Mouse (Mus musculus) kidney, adult 2 months (tissue): ENCODE measurements at regions not wholly inside any gene's neighbourhood (a gene's known extent, or its start where the extent isn't known, plus 50 kb on each side); places are given as distances from the start of the nearest gene placed in this dataset.
A peak's percentile ranks its signal among the peaks of the same experiment; 100 is the strongest.

Experiments
- DNase-seq: peaks from one replicate; pipeline ENCODE4 v3.0.0; 2021
- H3K27ac ChIP-seq: fragments of 200-500 bp; 2 replicates; pipeline ENCODE4 v1.5.1; 2012; ENCODE audit warnings: low read depth, low read length, control low read depth, inconsistent platforms; ENCODE audit not compliant: insufficient read depth
- H3K27me3 ChIP-seq: fragments of 200-500 bp; replicated peaks from 2 replicates; pipeline ENCODE4 v1.6.1; 2012; ENCODE audit warnings: mild to moderate bottlenecking, moderate library complexity, low read length, inconsistent platforms; ENCODE audit not compliant: control insufficient read depth, insufficient read depth
- H3K36me3 ChIP-seq: fragments of 200-500 bp; 2 replicates; pipeline ENCODE4 v1.6.1; 2012; ENCODE audit warnings: mild to moderate bottlenecking, moderate library complexity, low read length, inconsistent platforms; ENCODE audit not compliant: control insufficient read depth, insufficient read depth
- H3K4me1 ChIP-seq: fragments of 200-500 bp; 2 replicates; pipeline ENCODE4 v1.6.1; 2011; ENCODE audit warnings: low read length; ENCODE audit not compliant: control insufficient read depth, insufficient read depth
- H3K4me3 ChIP-seq: fragments of 200-500 bp; 2 replicates; pipeline ENCODE4 v1.5.1; 2011; ENCODE audit warnings: mild to moderate bottlenecking, low read depth, low read length, control low read depth; ENCODE audit not compliant: insufficient read depth
- CTCF ChIP-seq: fragments of 200-500 bp; conservative IDR thresholded peaks from 2 replicates; pipeline ENCODE4 v1.5.1; 2011; ENCODE audit warnings: low read depth, mild to moderate bottlenecking, control low read depth, low read length, moderate library complexity, mixed read lengths; ENCODE audit not compliant: insufficient read depth, insufficient read length
- POLR2A ChIP-seq: fragments of 200-500 bp; IDR thresholded peaks from one replicate; pipeline ENCODE4 v1.6.1; 2011; ENCODE audit warnings: low read depth, low read length, control low read depth
- WGBS: fragments of 180-500 bp; shearing (Covaris S2); methylation state at CpG from one replicate; pipeline ENCODE4 v1.1.7; 2018; 5-methylcytosine and 5-hydroxymethylcytosine counted together

- no peak for TF ChIP-seq POLR2A
- no peak for TF ChIP-seq CTCF
- Histone ChIP-seq H3K4me1 (no peaks in the 10 kb centered on the region), H3K27me3 (no peaks in the 10 kb centered on the region), H3K36me3 (no peaks in the 10 kb centered on the region), H3K4me3 (no peak overlapping the region), H3K27ac (no peak overlapping the region)
- DNase-seq, result no peak
Observed at GRCm38 (mm10) chr14:74495504-74495903, 145.1 kb upstream of the Htr2a start.

GRCm38 (mm10) chr14:74511521-74511920, 129.1 kb upstream of the Htr2a start:
- Histone ChIP-seq H3K27me3 (no peaks in the 10 kb centered on the region), H3K27ac (no peak overlapping the region), H3K36me3 (no peaks in the 10 kb centered on the region), H3K4me3 (no peak overlapping the region), H3K4me1 (no peaks in the 10 kb centered on the region; the same call in 1 of the 2 replicates)
- peak; percentile 85 for DNase-seq
- TF ChIP-seq CTCF, result no peak
- TF ChIP-seq POLR2A, result no peak
- 42% methylated on average over 2 of the region's 2 CpGs for WGBS

DNA sequence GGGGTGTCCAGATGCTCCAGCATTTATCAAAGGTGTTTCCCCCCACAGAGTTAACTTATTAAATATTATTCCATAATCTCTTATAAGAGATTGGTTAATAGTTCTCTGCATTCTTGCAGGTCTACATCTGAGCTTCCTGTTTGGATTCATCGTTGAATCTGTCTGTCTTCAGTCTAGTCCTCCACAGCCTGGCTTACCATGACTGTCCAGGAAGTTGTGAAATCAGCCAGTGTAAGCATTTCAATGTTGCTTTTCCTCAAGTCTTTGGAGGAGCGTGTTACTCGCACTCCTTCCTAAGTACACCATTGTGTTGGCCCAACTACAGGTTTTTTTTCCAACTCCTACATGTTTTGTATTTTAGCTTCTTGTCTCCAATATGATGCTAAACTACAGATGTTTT, 124.2 kb upstream of the Htr2a start:
- TF ChIP-seq CTCF (no peak), POLR2A (no peak)

DNA sequence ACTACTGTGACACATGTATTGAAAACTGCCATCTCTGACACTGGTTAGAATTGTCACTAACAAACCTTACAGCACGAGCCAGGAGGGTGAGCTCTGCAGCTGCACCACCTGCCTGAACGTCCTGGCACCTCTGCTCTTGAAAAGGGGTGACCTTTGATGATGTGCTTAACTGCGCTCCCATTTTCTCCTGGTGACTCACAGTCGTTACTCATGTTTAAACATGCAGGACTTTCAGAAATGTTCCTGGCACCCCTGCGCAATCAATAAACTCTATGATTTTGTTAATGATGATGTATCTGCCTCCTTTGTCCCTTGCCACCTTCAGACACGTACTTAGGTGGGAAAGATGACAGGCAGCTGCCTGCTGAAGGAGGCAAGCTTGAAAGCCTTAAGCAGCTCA, 121.1 kb upstream of the Htr2a start:
- WGBS, result 70% methylated on average over 6 of the region's 6 CpGs
- Histone ChIP-seq H3K36me3 (no peaks in the 10 kb centered on the region), H3K4me1 (no peaks in the 10 kb centered on the region), H3K4me3 (no peak overlapping the region), H3K27me3 (no peaks in the 10 kb centered on the region), H3K27ac (no peak overlapping the region)
- no peak for TF ChIP-seq CTCF
- no peak for TF ChIP-seq POLR2A
- DNase-seq, result no peak

More for the DNA sequence above, 124.2 kb upstream of the Htr2a start:
- DNase-seq, result no peak
- Histone ChIP-seq H3K36me3 (no peaks in the 10 kb centered on the region), H3K27ac (no peak overlapping the region), H3K4me3 (no peak overlapping the region), H3K27me3 (no peaks in the 10 kb centered on the region), H3K4me1 (no peaks in the 10 kb centered on the region; the same call in 1 of the 2 replicates)
- 70% methylated on average over 3 of the region's 3 CpGs for WGBS

DNA sequence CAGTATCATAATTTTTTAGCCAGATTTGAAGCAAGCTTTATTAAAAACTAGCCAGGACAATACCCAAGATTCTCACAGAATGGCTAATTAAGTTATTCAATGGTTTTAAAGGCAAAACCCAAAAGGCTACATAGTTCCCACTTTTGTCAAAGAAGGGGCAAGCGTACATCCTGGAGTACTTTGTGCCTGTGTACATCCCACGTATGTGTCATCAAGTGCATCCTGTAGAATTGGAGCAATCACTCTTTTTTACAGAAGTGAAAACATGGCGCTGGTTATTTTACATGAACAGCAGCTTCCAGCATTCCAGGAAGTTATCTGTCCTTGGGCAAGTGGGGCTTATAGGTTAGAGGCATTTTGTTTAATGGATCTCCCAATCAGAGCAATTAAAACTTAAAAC, 119.0 kb upstream of the Htr2a start:
- H3K27ac ChIP-seq, result no peak overlapping the region
- TF ChIP-seq CTCF (no peak), POLR2A (no peak)
- H3K4me1 ChIP-seq, result no peaks in the 10 kb centered on the region
- H3K4me3 ChIP-seq, result no peak overlapping the region
- no peaks in the 10 kb centered on the region for H3K27me3 ChIP-seq
- DNase-seq, result no peak
- no peaks in the 10 kb centered on the region for H3K36me3 ChIP-seq
- WGBS, result 88% methylated on average over 3 of the region's 3 CpGs

- DNase-seq, result peak; percentile 59
- TF ChIP-seq CTCF (no peak), POLR2A (no peak)
- Histone ChIP-seq H3K27me3 (no peaks in the 10 kb centered on the region), H3K36me3 (no peaks in the 10 kb centered on the region), H3K4me3 (no peak overlapping the region), H3K27ac (no peak overlapping the region), H3K4me1 (no peaks in the 10 kb centered on the region; the same call in 1 of the 2 replicates)
- WGBS, result 23% methylated on average over 4 of the region's 4 CpGs
Observed at GRCm38 (mm10) chr14:74527246-74527645, 113.4 kb upstream of the Htr2a start.

GRCm38 (mm10) chr14:74529368-74529951, 111.2 kb upstream of the Htr2a start:
- Histone ChIP-seq H3K27ac (no peak overlapping the region), H3K4me3 (no peak overlapping the region), H3K36me3 (no peaks in the 10 kb centered on the region), H3K27me3 (no peaks in the 10 kb centered on the region), H3K4me1 (no peaks in the 10 kb centered on the region; the same call in 1 of the 2 replicates)
- no peak for TF ChIP-seq CTCF
- no peak for TF ChIP-seq POLR2A
- WGBS, result 73% methylated on average over 7 of the region's 7 CpGs
- no peak for DNase-seq
